Mouse (Mus musculus) embryo, embryonic 11 days (tissue): ENCODE measurements around the gene Mical2.
A peak's percentile ranks its signal among the peaks of the same experiment; 100 is the strongest.

ENCODE experiments used
- DNase-seq: peaks from one replicate; pipeline ENCODE4 v3.0.0-alpha.2; 2015

Gene Mical2

DNA sequence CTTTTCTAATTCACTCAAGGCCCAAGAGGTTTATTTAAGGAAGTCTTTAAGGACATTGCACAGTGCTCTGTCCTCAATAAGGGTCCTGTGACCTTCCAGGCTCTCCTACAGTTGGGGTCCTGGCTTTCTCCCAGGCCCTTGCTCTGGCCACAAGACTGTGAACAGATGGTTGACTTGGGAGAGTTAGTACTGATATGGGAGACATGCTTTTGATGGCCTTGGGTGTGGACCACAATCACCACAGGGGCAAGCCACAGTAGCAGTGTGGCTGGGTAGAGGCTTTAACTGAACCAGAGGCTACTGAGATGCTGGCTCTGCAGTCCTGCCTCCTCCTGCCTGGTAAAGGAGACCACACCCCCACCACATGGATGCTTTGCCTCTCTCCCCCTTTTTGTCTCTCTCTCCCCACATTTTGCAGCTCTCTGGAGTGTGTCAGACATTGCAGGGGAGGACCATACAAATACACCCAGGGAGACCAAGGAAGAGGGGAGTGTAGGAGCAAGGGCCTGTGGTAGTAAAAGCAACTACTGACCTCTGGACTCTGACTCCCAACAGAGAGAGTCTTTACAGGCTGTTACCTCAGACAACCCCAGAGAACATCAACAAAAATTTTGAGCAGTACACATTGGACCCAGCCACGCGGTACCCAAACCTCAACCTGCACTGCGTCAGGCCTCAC is 94.5 kb downstream of the Mical2 start:
- no peak for DNase-seq

DNA sequence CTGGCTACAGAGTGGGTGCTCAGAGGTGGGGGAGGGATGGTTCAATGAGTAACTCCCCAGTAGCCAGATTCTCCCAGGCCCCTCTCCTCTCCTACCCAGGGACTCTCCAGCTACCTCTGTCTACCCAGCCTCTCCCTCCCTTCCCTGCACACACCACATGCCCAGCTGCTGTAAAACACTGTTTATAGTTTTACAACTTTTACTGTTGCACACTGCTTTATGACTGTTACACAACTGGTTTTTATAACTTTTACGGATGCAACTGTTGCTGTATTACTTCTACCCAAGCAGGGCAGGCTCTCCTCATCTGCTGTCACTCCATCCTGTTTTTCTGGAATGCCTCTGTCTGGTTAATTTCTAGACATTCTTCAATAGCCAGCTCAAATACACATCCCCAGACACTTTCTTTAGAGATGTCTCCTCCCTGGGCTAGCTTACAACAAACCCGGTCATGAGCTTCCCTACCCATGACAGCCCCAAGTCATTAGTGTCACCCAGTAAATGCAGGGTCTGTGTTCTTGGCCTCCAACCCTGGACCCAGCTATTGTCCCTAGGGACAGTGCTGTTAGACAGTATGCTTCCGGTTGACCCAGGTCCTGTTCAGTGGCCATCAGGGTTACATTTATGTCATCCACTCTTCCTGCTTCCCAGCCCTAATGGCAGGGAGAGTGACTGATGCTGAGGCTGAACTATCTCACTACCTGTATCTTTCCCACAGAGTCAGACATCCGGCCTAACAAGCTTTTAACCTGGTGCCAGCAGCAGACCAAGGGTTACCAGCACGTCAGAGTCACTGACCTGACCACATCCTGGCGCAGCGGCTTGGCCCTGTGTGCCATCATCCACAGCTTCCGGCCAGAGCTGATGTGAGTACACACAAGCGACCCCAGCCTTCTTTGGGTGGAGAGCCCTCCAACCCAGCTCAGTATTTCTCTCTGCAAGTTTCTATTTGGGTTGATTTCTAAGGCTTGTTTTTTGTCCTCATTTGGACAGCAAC is 96.4 kb downstream of the Mical2 start:
- DNase-seq = no peak

DNA sequence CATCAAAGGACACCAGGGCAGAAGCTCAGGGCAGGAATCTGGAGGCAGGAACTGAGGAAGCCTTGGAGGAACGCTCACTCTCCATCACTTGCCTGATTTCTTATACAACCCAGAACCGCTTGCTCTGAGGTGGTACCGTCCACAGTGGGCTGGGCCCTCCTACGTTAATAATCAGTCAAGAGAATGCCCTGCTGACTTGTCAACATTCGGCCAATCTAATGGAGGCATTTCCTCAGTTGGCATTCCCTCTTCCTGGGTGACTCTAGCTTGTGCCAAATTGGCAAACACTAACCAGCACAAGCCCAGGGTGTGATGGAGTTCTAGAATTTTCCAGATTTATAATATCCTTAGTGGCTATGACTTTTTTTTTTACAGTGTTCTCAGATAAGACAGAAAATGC is 98.9 kb downstream of the Mical2 start:
- DNase-seq = no peak

DNA sequence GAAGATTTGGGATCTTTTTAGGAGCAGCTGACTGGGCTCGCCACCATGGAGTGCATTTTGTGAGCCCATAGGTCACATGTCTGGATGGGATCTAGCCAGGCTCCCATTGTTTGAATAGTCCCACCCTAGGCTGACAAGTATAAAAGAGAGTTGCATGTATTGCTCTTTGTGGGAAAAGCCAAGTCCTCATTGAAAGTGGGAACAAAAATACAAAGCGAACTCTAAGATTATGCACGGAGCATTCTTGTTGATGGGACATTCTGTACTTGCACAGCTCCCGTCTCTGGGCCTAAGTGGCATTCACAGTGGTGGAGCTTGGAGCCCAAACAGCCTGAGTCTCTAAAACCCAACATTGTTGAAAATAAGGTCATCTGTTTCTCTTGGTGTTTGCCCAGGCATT is 101.2 kb downstream of the Mical2 start:
- DNase-seq = no peak

DNA sequence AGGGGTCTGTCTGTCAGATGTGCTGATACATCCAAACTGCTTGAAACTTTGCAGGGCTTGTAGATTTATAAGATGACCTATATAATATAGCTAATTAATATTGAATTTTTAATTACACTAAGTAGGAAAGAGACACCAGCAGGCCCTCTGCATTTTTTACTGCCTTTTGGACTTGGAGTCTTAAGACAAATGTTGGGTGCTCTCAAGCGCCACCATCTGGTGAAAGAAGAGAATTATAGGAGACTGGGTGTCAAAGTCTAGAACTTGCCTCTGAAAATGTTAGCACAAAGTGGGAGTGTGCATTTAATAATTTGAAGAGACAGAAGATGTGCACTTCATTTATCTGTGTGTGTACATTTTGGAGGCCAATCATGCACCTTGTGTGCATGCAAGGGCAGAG is 103.3 kb downstream of the Mical2 start:
- DNase-seq = peak; percentile 55

DNA sequence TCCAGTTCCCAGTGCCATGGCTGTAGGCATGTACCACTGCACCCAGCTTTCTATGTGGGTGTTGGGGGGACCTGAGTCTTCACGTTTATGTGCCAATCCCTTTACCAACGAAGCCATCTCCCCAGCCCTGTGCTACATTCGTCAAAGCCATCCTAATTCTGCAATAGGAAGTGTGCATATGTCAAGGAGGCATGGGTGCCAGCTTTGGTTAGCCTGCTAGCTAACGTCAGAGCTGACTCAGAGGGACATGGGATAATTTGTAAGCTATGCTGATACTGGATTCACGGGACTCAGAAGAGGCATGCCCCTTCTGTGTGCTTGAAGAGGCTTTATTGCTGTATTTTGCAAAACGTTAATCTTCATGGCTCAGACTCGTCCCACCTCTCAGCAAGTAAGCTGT is 103.8 kb downstream of the Mical2 start:
- no peak for DNase-seq

DNA sequence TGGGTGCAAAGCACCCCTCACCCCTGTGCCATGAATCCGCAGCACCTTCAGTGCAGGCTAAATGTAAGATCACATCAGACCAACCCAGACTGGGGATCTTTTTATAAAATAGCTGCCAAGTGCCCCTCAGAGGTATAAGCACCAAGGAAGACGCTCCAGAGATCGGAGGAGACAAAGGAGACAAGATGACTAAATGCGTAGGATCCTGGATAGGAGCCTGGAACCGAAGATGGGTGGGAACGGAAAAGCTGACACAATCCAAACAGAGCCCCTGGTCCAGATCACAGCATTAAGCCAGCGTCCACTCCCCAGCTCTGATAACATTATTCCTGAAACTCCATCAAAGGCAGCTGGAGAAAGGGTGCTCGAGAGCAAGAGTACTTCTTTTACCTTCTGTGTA is 105.3 kb downstream of the Mical2 start:
- DNase-seq = no peak

DNA sequence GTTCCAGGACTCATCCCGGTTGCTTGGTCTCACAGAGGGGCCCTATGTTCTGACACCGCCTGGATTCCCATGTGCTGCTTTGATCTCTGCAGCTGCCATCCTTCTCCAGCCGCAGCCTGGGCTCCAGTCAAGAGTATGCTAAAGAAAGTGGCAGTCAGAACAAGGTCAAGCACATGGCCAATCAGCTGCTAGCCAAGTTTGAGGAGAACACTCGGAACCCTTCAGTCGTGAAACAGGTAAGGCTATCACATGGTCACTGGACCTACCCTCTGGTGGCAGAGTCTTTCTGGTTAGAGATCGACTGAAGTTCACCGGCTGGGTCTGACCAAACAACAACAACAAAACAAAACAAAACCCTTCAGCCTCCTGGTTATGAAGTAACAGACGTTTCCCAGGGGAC is 106.1 kb downstream of the Mical2 start:
- DNase-seq = no peak

DNA sequence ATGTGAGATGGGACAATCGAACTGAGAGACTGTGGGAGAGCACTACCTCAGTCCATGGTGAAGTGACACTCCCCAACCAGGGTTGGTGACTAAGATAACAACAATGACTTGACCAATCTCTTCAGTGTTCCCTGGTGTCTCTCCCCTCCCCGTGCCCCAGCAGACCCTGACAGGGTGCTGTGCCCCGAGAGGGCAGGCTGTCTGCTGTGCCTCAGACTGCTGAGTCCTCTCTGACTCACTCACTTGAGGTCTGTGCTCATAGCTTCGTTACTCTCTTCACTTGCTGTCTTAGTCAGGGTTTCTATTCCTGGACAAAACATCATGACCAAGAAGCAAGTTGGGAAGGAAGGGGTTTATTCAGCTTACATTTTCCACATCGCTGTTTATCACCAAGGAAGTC is 106.8 kb downstream of the Mical2 start:
- DNase-seq = no peak

DNA sequence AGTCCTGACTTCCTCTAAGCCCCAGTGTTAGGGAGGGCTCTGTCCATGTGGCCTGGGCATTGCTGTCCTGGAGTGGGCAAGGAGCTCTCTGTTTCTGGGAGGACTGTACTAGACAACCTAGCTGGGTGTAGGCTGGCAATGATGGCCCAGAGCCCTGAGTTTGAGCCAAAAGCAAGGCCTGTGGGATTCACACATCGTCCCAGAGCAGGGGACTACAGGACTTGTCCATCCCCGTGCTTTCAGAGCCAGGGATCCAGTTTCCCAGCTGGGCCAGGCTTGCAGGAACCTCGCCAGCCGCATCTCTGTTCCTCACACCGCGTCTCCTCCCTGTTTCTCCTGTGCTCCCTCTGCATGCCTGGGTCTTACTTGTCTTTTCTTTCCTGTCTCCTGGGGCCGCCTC is 107.7 kb downstream of the Mical2 start:
- DNase-seq = no peak

DNA sequence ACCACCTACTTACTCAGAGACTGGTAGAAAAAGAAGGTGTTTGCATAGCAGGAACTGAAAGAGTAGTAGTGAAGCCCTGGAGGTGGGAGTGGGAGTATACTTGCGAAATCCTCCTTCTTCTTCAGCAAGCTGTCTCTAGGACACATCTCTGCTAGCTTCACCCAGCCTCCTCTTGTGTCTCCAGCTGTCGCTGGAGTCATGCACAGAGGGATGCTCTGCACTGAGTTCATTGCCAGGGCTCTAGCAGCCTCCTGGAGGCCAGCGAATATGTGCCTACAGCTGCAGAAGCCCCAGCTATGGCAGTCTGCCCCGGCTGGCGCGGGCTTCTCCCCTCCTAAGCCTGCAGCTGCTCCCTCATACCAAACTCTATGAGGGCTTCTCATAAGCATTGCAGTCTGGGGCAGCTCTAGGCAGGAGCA is 110.6 kb downstream of the Mical2 start:
- DNase-seq = no peak

DNA sequence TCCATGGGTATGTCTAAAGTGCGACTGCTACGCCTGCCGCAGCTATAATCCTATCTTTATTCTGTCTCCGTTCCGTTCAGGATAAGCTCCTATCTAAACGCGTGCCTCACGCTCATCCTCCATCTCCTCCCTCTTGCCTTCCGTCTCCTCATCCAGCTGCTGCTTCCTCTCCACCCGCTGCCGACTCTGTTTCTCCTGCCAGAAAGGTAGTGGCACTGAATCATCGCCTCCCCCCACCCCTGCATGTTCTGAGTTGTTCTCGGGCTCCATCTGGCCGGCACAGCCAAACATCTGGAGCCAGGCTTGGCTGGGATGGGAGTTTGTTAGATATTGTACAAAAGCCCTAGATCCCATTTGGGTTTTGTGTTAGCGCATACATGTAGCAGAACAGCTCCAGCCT is 111.1 kb downstream of the Mical2 start:
- DNase-seq = no peak

DNA sequence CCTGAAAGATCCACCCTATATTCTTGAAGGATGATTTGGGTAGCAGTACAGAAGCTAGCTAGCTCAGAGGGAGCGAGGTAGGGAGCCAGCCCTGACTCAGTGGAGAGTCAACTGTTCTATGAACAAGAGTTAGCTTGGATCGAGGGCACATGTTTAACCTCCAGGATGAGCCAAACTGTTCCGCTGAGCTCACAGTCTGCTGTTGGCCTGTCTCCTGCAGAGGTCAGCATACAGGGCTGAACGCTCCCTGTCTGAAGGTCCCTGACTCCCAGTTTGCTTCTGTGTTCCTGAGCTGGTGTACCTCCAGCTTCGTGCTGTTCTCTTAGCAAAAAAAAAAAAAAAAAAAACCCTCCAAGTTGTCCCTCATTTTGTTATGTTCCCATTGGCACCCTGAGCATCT is 112.1 kb downstream of the Mical2 start:
- no peak for DNase-seq

DNA sequence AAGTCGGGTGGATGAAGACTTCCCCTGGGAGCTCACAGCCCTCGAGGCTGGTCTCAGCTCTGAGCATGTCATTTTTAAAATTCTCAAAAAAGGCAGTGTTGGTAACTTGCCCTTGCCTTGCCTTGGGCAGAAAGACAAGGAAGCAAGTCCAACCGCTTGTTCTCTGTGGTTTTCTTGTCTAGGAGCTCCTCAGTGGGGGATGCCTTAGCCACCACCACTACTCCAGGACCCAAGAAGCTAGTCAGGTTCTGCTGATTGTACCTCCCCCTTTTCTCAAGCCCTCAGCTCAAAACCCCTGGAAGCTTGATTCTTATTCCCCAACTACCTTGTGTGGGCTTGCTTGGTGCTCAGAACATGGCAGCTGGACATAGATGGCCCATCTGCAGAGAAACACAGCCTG is 115.4 kb downstream of the Mical2 start:
- DNase-seq = no peak

DNA sequence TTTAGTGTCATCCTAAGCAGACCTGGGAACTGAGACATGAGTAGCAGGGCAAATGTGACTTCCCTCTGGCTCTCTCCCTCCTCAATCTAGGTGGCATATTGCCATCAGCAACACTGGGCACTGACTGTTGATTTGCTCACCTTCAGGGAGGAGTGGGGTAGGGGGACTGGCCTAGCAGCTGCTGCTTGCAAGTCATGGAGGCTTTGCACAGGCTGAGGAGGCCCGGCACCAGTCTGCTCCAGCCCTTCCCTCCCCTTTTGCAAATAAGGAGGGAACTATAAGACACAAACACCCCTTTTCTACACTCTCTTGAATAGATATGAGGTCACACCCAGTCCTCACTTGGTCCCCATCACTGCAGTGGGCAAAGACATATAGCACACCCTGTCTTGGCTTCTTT is 120.0 kb downstream of the Mical2 start:
- no peak for DNase-seq

DNA sequence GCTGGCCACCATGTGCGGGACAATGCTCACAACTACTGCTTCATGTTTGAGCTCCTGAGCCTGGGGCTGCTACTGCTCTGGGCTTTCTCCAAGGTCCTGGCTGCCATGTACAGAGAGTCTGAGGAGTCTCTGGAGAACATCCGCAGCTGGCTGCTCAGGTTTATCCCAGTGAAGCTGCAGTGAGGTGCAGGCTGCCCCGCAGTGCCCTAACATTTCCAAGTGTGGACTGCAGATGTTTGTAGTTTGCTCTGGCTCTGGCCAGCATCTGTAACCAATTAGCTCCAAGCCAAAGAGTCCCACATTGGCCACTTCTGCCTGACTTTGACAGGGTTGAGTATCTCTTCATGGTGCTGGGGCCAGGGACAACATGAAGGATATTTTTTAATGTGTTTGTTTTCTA is 125.9 kb downstream of the Mical2 start:
- peak; percentile 84 for DNase-seq

DNA sequence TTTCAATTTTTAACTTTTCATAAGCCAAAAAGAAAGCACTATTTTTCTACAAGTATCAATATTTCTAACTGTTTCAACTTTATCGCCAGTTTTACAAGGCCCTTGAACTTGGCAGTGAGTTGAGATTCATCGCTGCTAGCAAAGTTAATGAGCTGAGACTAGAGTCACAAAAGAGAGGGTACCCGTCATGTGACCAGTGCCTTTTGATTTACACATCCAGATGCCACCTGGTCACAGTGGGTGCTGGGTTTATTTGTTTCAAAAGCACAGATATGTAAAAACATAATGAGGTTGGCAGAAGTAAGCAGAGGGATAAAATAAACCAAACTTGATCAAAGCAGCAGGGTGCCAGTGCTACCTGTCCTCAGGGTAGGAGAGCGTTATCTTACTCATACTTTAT is 126.3 kb downstream of the Mical2 start:
- DNase-seq = no peak

DNA sequence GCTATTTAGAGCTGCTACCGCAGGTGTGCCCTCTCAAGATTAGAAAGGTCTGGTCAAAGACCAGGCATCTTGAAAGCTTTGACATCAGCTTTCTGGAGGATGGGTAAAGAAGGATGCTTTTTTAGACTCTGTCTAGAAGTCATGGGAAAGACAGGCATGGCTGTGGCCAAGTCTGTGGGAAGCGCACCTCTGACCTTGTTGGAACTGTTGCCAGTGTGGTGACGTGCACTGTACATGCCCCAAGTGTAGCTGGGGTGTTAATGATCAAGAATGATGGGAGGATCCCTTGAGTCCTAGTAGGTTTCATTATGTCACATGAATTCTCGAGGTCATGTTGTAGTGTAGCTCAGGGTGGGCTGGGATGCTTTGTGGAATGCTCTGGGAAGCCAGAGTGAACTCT is 127.4 kb downstream of the Mical2 start:
- DNase-seq = no peak

DNA sequence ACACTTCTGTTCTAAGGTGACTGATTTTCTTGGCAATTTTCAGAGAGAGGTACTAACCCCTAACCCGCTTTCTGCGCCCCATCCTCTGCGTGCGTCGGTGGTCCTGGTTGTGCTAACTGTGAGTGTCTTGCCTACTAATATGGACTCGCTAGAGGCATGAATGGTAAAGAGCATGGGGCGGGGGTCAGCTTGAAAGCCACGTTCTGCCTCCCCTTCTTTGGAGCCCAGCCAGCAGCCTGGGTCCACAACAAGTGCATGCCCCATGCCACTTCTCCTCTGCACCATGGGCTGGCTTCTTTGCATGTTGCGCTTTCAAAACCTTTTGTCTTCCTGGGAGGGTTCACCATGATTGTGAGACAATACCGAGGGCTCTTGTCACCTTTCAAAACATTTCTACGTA is 128.3 kb downstream of the Mical2 start:
- DNase-seq = no peak

DNA sequence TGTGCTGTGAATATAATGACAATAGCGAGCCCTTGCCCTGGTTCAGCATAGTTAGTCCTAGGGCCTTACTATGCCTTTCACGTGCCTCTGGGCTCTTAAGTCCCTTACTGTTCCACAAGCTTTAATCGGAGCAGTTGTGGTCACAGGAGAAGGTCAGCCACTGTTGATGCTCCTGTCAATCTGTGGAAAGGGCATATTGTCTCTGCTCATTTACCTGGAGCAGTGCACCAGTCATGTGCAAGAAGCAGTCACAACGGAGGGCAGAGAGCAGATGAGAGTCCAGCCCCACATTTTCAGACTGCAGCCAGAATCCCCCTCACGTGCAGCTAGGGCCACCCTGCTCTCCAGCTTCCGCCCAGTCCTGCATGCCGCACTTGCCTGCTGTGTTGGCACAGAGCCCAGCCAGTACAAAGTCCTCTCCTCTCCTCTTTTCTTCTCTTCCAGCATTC is 128.9 kb downstream of the Mical2 start:
- peak; percentile 55 for DNase-seq

DNA sequence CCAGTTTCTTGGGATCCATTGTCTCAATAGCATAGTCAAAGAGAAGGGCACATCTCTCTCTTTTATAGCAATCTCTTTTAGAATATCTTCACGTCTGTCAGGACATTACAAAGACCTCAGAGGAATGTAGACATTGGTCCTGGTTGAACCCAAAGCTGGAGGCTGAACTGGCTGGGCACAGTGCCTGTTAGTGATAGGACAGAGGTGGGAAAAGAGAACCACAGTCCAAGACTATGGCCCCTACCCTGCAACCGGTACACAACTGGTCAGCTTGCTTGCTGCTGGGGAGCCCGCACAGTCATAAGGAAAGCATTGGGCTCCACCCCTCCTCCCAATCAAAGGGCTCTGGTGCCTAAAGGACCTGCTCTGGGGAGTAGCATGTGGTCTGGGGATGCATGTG is 133.9 kb downstream of the Mical2 start:
- no peak for DNase-seq

DNA sequence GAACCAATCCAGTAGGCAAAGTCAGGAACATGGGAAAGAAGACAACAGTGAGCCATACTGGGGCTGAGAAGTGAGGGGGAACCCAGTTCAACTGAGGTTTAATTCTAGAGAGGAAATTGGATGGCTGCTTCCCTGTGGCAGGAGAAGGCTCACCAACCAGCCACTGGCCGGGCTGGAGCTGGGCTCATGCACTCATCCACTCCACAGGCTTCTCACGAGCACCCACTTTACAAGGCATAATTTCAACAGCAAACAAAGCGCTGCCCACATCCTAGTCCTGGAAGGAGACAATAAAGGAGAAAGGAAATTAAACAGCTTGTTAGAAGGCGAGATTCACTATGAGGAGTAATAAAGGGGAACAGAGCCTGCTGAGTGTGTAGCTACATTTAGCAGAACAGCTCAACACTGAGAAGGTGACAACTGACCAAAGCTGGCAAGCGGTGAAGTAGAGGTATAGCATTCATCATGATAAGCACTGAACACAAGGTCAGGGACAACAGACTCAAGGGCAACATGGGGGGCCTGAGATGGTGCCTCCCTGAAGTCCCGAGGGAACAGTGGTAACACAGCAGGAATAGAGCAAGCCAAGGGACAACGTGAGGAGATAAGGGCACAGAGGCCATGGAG is 137.0 kb downstream of the Mical2 start:
- DNase-seq = no peak

DNA sequence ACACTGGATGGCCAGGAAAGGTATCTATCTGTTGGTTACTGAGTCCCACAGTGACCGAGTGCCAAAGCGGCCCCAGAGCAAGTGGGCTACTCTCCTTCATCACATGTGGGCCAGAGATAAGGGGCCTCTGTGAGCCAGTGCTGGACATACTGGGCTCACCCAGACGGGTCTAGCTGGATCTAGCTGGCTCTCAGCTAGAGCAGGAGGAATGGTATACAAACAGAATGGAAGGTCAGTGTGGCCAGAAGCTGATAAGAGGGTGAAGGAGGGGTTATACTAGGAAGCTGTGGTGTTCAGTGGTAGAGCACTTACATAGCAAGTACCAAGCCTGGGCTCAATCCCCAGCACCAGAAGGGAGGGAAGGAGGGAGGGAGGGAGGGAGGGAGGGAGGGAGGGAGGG is 140.2 kb downstream of the Mical2 start:
- no peak for DNase-seq

DNA sequence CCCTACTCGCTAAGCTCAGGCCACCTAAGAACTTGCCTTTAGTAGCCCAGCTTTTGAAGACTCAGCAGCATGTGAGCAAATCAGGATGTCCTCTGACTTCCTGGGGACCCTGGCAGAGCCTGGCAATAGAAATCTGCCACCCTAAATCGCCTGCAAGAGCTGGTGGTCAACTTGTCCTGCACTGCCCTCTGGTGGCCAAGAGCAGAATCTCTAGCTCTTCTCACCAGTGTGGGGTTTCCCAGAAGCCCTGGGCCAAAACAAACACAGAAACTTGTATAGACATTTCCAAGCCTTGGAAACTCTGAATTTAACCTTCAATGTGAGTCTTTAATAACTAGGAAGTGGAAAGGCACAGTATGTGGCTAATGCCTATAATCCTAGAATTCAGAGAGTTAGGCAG is 143.4 kb downstream of the Mical2 start:
- DNase-seq = peak; percentile 86
